Mouse (Mus musculus): ENCODE data around the gene Smok2a. TPM values are rescaled to one million over a fixed set of nuclear protein-coding genes. Genes with fewer than 3 reads are reported as not detected.

Gene Smok2a
- polyA plus RNA-seq (2012; rRNA removed; ENCODE audit: low replicate concordance) = not detected in 2 replicates

DNA sequence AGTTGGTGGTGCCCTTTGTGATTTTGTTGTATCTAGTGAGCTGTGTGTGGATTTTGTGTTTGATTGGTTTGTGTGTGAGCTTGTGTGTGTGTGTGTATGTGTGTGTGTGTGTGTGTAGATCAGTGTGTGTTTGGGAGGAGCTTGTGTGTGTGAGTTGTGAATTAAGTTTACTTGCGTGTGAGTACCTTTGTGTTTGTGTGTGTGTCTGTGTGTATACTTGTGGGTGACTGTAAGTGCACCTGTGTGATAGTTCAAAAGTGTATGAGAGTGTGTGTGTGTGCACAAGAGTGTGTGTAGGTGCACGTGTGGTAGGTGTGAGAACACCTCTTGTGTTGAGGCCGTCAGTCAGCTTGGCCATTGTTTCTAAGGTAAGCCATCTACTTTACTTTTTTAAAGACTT, at the start of gene Smok2a:
TSS of gene Smok2a (plus strand) at position 301 of the 400 bp plus-strand sequence.

DNA sequence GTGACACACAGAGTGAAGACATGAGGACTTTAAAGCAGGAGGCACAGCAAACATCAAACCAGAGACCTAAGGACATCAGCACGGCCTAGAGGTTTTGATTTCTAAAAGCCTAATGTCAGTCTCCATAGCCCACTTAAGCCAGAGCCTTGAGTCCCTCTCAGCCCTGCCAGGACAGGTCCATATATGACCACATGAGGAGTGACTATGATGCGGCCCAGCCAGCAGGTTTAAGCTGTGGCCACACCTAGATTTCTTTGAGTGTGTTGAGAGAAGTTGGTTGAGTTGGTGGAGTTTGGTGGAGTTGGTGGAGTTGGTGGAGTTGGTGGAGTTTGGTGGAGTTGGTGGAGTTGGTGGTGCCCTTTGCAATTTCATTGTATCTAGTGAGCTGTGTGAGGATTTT, 9.0 kb downstream of the Smok2a start, which contains the start of gene Smok2b:
TSS of gene Smok2b (plus strand) at position 301 of the 400 bp plus-strand sequence.

Other genes starting within 250 kb of the Smok2a start
- gene Wtap, start 227.0 kb upstream of the Smok2a start, polyA plus RNA-seq (2012; rRNA removed; ENCODE audit: low replicate concordance) = 11.8 and 17.5 TPM in 2 replicates
- 428 and 898 TPM in 2 replicates for gene Sod2, start 214.3 kb upstream of the Smok2a start, polyA plus RNA-seq (2012; rRNA removed; ENCODE audit: low replicate concordance)
- gene Gpr31b, start 168.9 kb upstream of the Smok2a start, polyA plus RNA-seq (2012; rRNA removed; ENCODE audit: low replicate concordance) = 0.17 and 0.27 TPM in 2 replicates
- gene Tcp10b, start 160.1 kb upstream of the Smok2a start, polyA plus RNA-seq (2012; rRNA removed; ENCODE audit: low replicate concordance) = 0.08 and 0.10 TPM in 2 replicates
- 0.10 TPM in 1 of 2 replicates, not detected in the other for gene Unc93a, start 89.4 kb upstream of the Smok2a start, polyA plus RNA-seq (2012; rRNA removed; ENCODE audit: low replicate concordance)
- not detected in 2 replicates for gene Smok2b, start 9.1 kb downstream of the Smok2a start, polyA plus RNA-seq (2012; rRNA removed; ENCODE audit: low replicate concordance)
- not detected in 2 replicates for gene Tcp10c, start 133.4 kb downstream of the Smok2a start, polyA plus RNA-seq (2012; rRNA removed; ENCODE audit: low replicate concordance)

Measured in mammary gland, adult 2 months (tissue).